Mouse (Mus musculus) megakaryocyte, adult 5-6 weeks (primary cell): ENCODE measurements around the gene Pebp1. TPM values are rescaled to one million over a fixed set of nuclear protein-coding genes. Genes with fewer than 3 reads are reported as not detected.
A peak's percentile ranks its signal among the peaks of the same experiment; 100 is the strongest.

Experiments used
- ATAC-seq: 2 replicates; pipeline ENCODE4 v1.8.0; 2016; ENCODE audit warnings: mild to moderate bottlenecking, inconsistent platforms; ENCODE audit not compliant: poor library complexity, severe bottlenecking
- total RNA-seq, 2 experiments: library from RNA; stranded (forward) in 1 of 2; stranded (reverse) in 1 of 2; fragments of 153-499, 151-499 nt in 1 of 2; fragments of 221-1000, 200-1000 nt in 1 of 2; gene quantifications; 2 replicates each; pipeline versions ENCODE4 v1.2.3 to v1.2.4; 2015 to 2017

Pebp1 gene
- total RNA-seq, 2 experiments from 2014 or later, result 29.2 to 63.2 TPM

GRCm38 (mm10) chr5:117286286-117286685, 1.1 kb downstream of the Pebp1 start:
- no peak for ATAC-seq

GRCm38 (mm10) chr5:117285266-117285665, 2.2 kb downstream of the Pebp1 start:
- no peak for ATAC-seq

GRCm38 (mm10) chr5:117284682-117285081, 2.7 kb downstream of the Pebp1 start:
- no peak for ATAC-seq

- ATAC-seq, result no peak
Measured at GRCm38 (mm10) chr5:117284029-117284428, 3.4 kb downstream of the Pebp1 start.

GRCm38 (mm10) chr5:117282360-117282759, 5.1 kb downstream of the Pebp1 start:
- no peak for ATAC-seq

- no peak for ATAC-seq
Measured at GRCm38 (mm10) chr5:117281536-117281935, 5.9 kb downstream of the Pebp1 start.

GRCm38 (mm10) chr5:117279669-117280050, 7.8 kb downstream of the Pebp1 start:
- no peak for ATAC-seq

- no peak for ATAC-seq
Measured at GRCm38 (mm10) chr5:117278809-117279668, 8.4 kb downstream of the Pebp1 start.

GRCm38 (mm10) chr5:117277784-117278183, 9.6 kb downstream of the Pebp1 start:
- no peak for ATAC-seq

- ATAC-seq, result no peak
Measured at GRCm38 (mm10) chr5:117274817-117275216, 12.6 kb downstream of the Pebp1 start.

GRCm38 (mm10) chr5:117271945-117272344, 15.5 kb downstream of the Pebp1 start:
- no peak for ATAC-seq

GRCm38 (mm10) chr5:117269395-117269794, 18.0 kb downstream of the Pebp1 start:
- 0 out of 2 replicates have a peak, but pooled peaks have one; percentile 26 for ATAC-seq

GRCm38 (mm10) chr5:117268749-117269148, 18.7 kb downstream of the Pebp1 start:
- ATAC-seq, result no peak

- no peak for ATAC-seq
Measured at GRCm38 (mm10) chr5:117267913-117268312, 19.5 kb downstream of the Pebp1 start.

- ATAC-seq, result no peak
Measured at GRCm38 (mm10) chr5:117264701-117265100, 22.7 kb downstream of the Pebp1 start.

- no peak for ATAC-seq
Measured at GRCm38 (mm10) chr5:117263566-117263965, 23.9 kb downstream of the Pebp1 start.

- no peak for ATAC-seq
Measured at GRCm38 (mm10) chr5:117258276-117258675, 29.1 kb downstream of the Pebp1 start.

GRCm38 (mm10) chr5:117251763-117252162, 35.7 kb downstream of the Pebp1 start:
- ATAC-seq, result no peak

- ATAC-seq, result no peak
Measured at GRCm38 (mm10) chr5:117250796-117251195, 36.6 kb downstream of the Pebp1 start.

GRCm38 (mm10) chr5:117248351-117248750, 39.1 kb downstream of the Pebp1 start:
- no peak for ATAC-seq

GRCm38 (mm10) chr5:117245170-117245569, 42.3 kb downstream of the Pebp1 start:
- no peak for ATAC-seq

GRCm38 (mm10) chr5:117242671-117243478, 44.5 kb downstream of the Pebp1 start:
- ATAC-seq, result no peak
